Mouse (Mus musculus) liver (tissue): Measurements from ENCODE around the gene S100a1.

Experiments used
- DNase-seq: peaks from one replicate; pipeline ENCODE4 v3.0.0-alpha.2; 2020; ENCODE audit warnings: mixed read lengths

The S100a1 gene

DNA sequence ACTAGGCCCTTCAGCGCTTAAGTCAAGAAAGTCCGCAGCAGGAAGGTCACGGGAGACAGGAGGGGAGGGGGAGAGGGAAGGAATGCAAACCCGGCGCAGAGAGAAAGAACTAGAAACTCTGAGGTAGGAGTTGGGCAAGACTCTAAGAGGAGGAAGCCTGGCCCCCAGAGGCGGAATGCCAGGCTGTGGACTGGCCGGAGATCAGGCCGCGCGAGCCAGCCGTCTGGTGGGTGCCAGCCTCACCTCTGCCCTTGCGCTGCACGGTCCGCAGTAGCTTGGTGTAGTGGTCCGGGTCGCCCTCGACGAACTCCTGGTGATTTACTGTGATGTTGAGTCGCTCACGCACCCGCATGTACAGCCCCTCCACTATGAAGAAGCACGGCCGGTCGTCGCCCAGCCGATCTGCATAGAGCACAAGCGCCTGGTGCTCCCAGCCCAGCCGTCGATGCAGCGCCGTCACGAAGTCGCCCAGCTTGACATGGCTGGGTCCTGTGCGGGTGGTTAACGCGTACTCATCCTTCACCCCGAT is 49.6 kb downstream of the S100a1 start:
- no peak for DNase-seq

DNA sequence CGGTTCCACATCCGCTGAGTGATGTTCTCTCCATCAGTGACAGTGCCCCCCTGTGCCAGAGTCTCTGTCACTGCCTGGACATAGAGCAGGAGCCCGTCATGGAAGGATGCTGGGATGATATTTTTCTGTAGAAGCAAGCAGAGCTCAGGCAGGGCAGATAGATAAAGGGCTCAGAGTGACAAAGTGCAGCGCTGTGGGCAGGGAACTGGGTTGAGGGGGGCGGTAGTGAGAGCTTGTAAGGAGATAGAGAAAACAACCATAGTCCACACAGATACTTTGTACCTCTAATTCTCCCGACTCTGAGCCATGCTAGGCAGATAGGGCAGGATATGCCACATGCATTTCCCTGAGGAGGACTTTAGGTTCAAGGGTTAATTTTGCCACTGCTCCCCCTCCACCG is 51.6 kb downstream of the S100a1 start:
- DNase-seq, result no peak

DNA sequence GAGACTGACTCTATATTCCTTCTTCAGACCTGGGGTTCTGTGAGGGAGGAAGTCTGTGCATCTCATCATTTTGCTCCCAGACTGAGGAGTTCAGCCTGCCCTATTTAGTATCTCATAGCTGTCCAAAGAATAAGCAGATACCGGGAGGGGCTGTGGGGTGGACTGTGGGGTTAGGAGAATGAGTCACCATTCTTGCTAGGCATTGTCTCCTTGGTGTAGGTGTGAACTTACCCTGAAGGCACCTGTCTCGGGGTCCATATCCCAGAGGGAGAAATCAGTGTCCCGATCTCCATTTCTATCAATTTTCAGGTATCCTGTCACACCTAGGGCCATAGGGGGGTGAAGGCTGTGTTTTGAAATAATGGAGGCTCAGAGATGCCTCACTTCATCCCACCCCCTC is 52.3 kb downstream of the S100a1 start:
- no peak for DNase-seq
